Mouse (Mus musculus) intestine, postnatal 0 days (tissue): ENCODE measurements around the gene Rai1. TPM values are rescaled to one million over a fixed set of nuclear protein-coding genes. Genes with fewer than 3 reads are reported as not detected.

ENCODE experiments used
- ATAC-seq: fragments of 200-750 bp; cut with Nextera tagmentation; 2 replicates; pipeline ENCODE4 v1.8.0; 2017; ENCODE audit warnings: mild to moderate bottlenecking, moderate TSS enrichment, moderate library complexity
- H3K27ac ChIP-seq: fragments of 300-500 bp; sonication (generic); 2 replicates; pipeline ENCODE4 v1.5.1; 2014; ENCODE audit warnings: mild to moderate bottlenecking, low read depth, low read length, moderate library complexity
- H3K27me3 ChIP-seq: fragments of 300-500 bp; sonication (generic); replicated peaks from 2 replicates; pipeline ENCODE4 v1.6.1; 2014; ENCODE audit warnings: low read length, mixed read lengths; ENCODE audit not compliant: control insufficient read depth, insufficient read depth
- H3K36me3 ChIP-seq: fragments of 300-500 bp; sonication (generic); 2 replicates; pipeline ENCODE4 v1.6.1; 2014; ENCODE audit warnings: mild to moderate bottlenecking, moderate library complexity; ENCODE audit not compliant: control insufficient read depth, insufficient read depth
- H3K4me1 ChIP-seq: fragments of 300-500 bp; sonication (generic); replicated peaks from 2 replicates; pipeline ENCODE4 v1.6.1; 2014; ENCODE audit warnings: antibody characterized with exemption, low read length, mixed read lengths; ENCODE audit not compliant: control insufficient read depth, insufficient read depth
- H3K4me2 ChIP-seq: fragments of 300-500 bp; sonication (generic); replicated peaks from 2 replicates; pipeline ENCODE4 v1.6.1; 2014; ENCODE audit warnings: low read depth, mild to moderate bottlenecking, moderate library complexity
- H3K4me3 ChIP-seq: fragments of 300-500 bp; sonication (generic); 2 replicates; pipeline ENCODE4 v1.5.1; 2014; ENCODE audit warnings: low read depth, low read length
- H3K9ac ChIP-seq: fragments of 300-500 bp; sonication (generic); 2 replicates; pipeline ENCODE4 v1.6.1; 2014; ENCODE audit warnings: mild to moderate bottlenecking, low read depth, low read length
- H3K9me3 ChIP-seq: fragments of 300-500 bp; sonication (generic); 2 replicates; pipeline ENCODE4 v1.6.1; 2016; ENCODE audit warnings: mixed run types; ENCODE audit not compliant: control insufficient read depth
- CTCF ChIP-seq: sonication (generic); IDR thresholded peaks from 2 replicates; pipeline ENCODE4 v1.5.1; 2016; ENCODE audit warnings: low read depth, mild to moderate bottlenecking, control low read depth, antibody characterized with exemption, moderate library complexity
- WGBS: fragments of 180-500 bp; shearing (Covaris S2); extraction: QIAGEN DNeasy Blood & Tissue Kit; methylation state at CpG from one replicate; pipeline ENCODE4 v1.1.7; 2014; 5-methylcytosine and 5-hydroxymethylcytosine counted together
- polyA plus RNA-seq: library from polyadenylated mRNA; unstranded; fragments of >200 nt; fragmentation: Nextera tagmentation; extraction: Ambion mirVana; gene quantifications from 2 replicates; pipeline ENCODE4 v1.2.1, GENCODE M21; 2015

Gene Rai1
- polyA plus RNA-seq, 1 experiment from 2014 or later = 10.1 TPM

- H3K4me2 ChIP-seq = peak overlapping the region; percentile 80
- no peak for ATAC-seq
- 2% methylated on average over 2 of the region's 2 CpGs for WGBS
- TF ChIP-seq CTCF = no peak
- peak overlapping the region; percentile 45 for H3K9ac ChIP-seq
- no peaks in the 10 kb centered on the region for H3K27me3 ChIP-seq
- H3K4me1 ChIP-seq = peaks cover 12% of the 10 kb centered on the region
- peak overlapping the region; percentile 73 for H3K27ac ChIP-seq
- peaks cover 23% of the 10 kb centered on the region for H3K36me3 ChIP-seq
- peak overlapping the region; percentile 45 for H3K4me3 ChIP-seq
- H3K9me3 ChIP-seq = no peaks in the 10 kb centered on the region
Observed at GRCm38 (mm10) chr11:60209933-60210249, 105.1 kb downstream of the Rai1 start.

DNA sequence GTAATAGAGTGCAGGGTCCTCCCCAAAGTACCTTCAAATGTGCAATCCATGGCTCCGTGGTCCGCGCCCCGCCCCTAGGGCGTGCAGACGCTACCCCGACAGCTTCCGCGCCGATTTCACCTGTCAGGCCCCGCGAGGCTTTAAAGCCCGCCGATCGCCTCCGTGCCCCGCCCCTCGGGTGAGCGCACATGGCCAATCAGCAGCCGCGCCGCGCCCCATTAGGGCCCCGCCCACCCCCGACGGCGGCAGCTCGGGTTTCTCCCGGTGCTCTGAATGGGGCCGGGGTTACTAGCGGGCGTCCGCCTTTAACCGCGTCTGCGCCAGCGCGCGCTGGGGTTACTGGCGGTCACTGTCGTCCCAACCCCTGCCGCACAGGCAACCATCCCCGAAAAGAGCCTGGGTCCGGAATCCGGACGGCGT, 105.5 kb downstream of the Rai1 start:
- H3K4me1 ChIP-seq = peaks cover 12% of the 10 kb centered on the region
- peak; percentile 92 for ATAC-seq
- H3K27me3 ChIP-seq = no peaks in the 10 kb centered on the region
- H3K27ac ChIP-seq = peak overlapping the region; percentile 73
- H3K4me3 ChIP-seq = peak overlapping the region; percentile 45
- peaks cover 18% of the 10 kb centered on the region for H3K36me3 ChIP-seq
- H3K4me2 ChIP-seq = peak overlapping the region; percentile 80
- H3K9me3 ChIP-seq = no peaks in the 10 kb centered on the region
- WGBS = under 1% methylated on average over 47 of the region's 47 CpGs
- peak overlapping the region; percentile 45 for H3K9ac ChIP-seq
- TF ChIP-seq CTCF = no peak

GRCm38 (mm10) chr11:60211152-60211551, 106.3 kb downstream of the Rai1 start:
- Histone ChIP-seq H3K4me2 (peak overlapping the region; percentile 80), H3K4me1 (peaks cover 12% of the 10 kb centered on the region), H3K9me3 (no peaks in the 10 kb centered on the region), H3K36me3 (peaks cover 10% of the 10 kb centered on the region), H3K9ac (no peak overlapping the region), H3K4me3 (peak overlapping the region; percentile 45; the same call in 1 of the 2 replicates), H3K27ac (peak overlapping the region; percentile 73; the same call in 1 of the 2 replicates), H3K27me3 (no peaks in the 10 kb centered on the region)
- WGBS = 73% methylated on average over 3 of the region's 3 CpGs
- no peak for TF ChIP-seq CTCF
- no peak for ATAC-seq

GRCm38 (mm10) chr11:60211761-60212160, 106.9 kb downstream of the Rai1 start:
- TF ChIP-seq CTCF = no peak
- H3K9me3 ChIP-seq = no peaks in the 10 kb centered on the region
- H3K4me3 ChIP-seq = no peak overlapping the region
- no peak overlapping the region for H3K9ac ChIP-seq
- peaks cover 7% of the 10 kb centered on the region; the same call in 1 of the 2 replicates for H3K36me3 ChIP-seq
- H3K4me1 ChIP-seq = peaks cover 12% of the 10 kb centered on the region
- ATAC-seq = no peak
- no peaks in the 10 kb centered on the region for H3K27me3 ChIP-seq
- WGBS = 69% methylated on average over 12 of the region's 12 CpGs
- no peak overlapping the region for H3K27ac ChIP-seq
- no peak overlapping the region for H3K4me2 ChIP-seq

GRCm38 (mm10) chr11:60213266-60213665, 108.5 kb downstream of the Rai1 start:
- no peak for TF ChIP-seq CTCF
- 0 out of 2 replicates have a peak overlapping the region, but pooled peaks have one; percentile 7 for H3K9ac ChIP-seq
- peaks cover 5% of the 10 kb centered on the region; the same call in 1 of the 2 replicates for H3K36me3 ChIP-seq
- H3K9me3 ChIP-seq = no peaks in the 10 kb centered on the region
- H3K27me3 ChIP-seq = no peaks in the 10 kb centered on the region
- peaks cover 15% of the 10 kb centered on the region for H3K4me1 ChIP-seq
- no peak overlapping the region for H3K4me2 ChIP-seq
- 64% methylated on average over 6 of the region's 6 CpGs for WGBS
- no peak overlapping the region; the same call in 1 of the 2 replicates for H3K27ac ChIP-seq
- no peak for ATAC-seq
- H3K4me3 ChIP-seq = no peak overlapping the region

DNA sequence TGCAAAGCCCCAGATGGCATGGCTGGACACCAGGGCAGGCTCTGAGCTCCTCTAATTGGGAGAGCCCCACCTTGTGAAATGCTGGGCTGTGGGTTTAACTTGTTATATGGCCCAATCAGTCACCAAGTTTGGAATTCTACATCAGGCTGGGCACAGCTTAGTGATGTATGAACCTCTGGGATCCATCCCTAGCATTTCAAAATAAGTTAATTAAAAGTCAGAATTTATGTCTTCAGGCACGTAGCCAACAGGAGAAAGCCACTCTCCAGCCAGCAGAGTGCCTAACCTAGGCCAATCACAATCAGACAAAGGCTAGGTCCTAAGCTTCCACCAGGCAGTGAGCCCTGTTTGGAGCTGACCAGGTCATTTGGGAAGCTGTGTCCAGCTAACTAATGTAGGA, 111.9 kb downstream of the Rai1 start:
- H3K9ac ChIP-seq = no peak overlapping the region
- no peak overlapping the region for H3K4me2 ChIP-seq
- WGBS = 88% methylated on average over 1 of the region's 1 CpGs
- no peak for TF ChIP-seq CTCF
- peaks cover 5% of the 10 kb centered on the region; the same call in 1 of the 2 replicates for H3K36me3 ChIP-seq
- H3K9me3 ChIP-seq = no peaks in the 10 kb centered on the region
- H3K4me3 ChIP-seq = no peak overlapping the region
- H3K4me1 ChIP-seq = peaks cover 13% of the 10 kb centered on the region; the same call in 1 of the 2 replicates
- H3K27ac ChIP-seq = 0 out of 2 replicates have a peak overlapping the region, but pooled peaks have one; percentile 60
- H3K27me3 ChIP-seq = no peaks in the 10 kb centered on the region
- ATAC-seq = no peak
